Mouse (Mus musculus) cerebellum, adult (tissue): ENCODE measurements around the gene Pdp2.
A peak's percentile ranks its signal among the peaks of the same experiment; 100 is the strongest.
"Not testable (repeated sequence)": the region's sequence is repeated elsewhere in the genome, so short reads cannot be mapped to it uniquely, and the experiment has no call there.

Source experiments
- ATAC-seq: cut with Nextera tagmentation; 2 replicates; pipeline ENCODE4 v1.9.2; 2017; ENCODE audit warnings: mild to moderate bottlenecking, moderate library complexity, mixed read lengths; ENCODE audit not compliant: insufficient number of reproducible peaks, low FRiP score, low TSS enrichment

Gene Pdp2

GRCm38 (mm10) chr8:104630981-104631663 lies 39.9 kb downstream of the Pdp2 start, which contains the start of gene Rrad:
Gene Rrad, minus strand, starts transcription at chr8:104631327.
- ATAC-seq, result no peak

- no peak for ATAC-seq
Observed at GRCm38 (mm10) chr8:104631975-104632374, 40.7 kb downstream of the Pdp2 start.

- no peak for ATAC-seq
Observed at GRCm38 (mm10) chr8:104632486-104632885, 41.2 kb downstream of the Pdp2 start.

GRCm38 (mm10) chr8:104633156-104633744 lies 42.0 kb downstream of the Pdp2 start:
- no peak for ATAC-seq

GRCm38 (mm10) chr8:104635004-104635710 lies 43.9 kb downstream of the Pdp2 start:
- ATAC-seq, result no peak

GRCm38 (mm10) chr8:104638010-104638409 lies 46.8 kb downstream of the Pdp2 start:
- ATAC-seq, result no peak

GRCm38 (mm10) chr8:104640241-104640640 lies 49.0 kb downstream of the Pdp2 start:
- no peak for ATAC-seq

GRCm38 (mm10) chr8:104640831-104641370 lies 49.6 kb downstream of the Pdp2 start:
- ATAC-seq, result no peak

GRCm38 (mm10) chr8:104641426-104642323 lies 50.4 kb downstream of the Pdp2 start, which contains the start of gene Ciao2b:
Gene Ciao2b, minus strand, starts transcription at chr8:104641965.
- ATAC-seq, result peak; percentile 96

- ATAC-seq, result no peak
Observed at GRCm38 (mm10) chr8:104642324-104642654, 51.0 kb downstream of the Pdp2 start.

GRCm38 (mm10) chr8:104644187-104644586 lies 52.9 kb downstream of the Pdp2 start:
- ATAC-seq, result not testable (repeated sequence)
